Mouse (Mus musculus): ENCODE measurements at regions not wholly inside any gene's neighbourhood (a gene's known extent, or its start where the extent isn't known, plus 50 kb on each side); places are given as distances from the start of the nearest gene placed in this dataset.

- peak; percentile 36 for DNase-seq
- peak overlapping the region; percentile 35 for H3K4me2 ChIP-seq (ENCODE audit: low read depth)
Observed at GRCm38 (mm10) chr6:50032894-50033595, 77.0 kb upstream of the Mpp6 start.

GRCm38 (mm10) chr6:50037614-50038013 is 72.4 kb upstream of the Mpp6 start:
- WGBS = 68% methylated on average over 4 of the region's 4 CpGs
- H3K4me3 ChIP-seq (ENCODE audit: low read depth, low read length) = no peak overlapping the region
- H3K9me3 ChIP-seq (ENCODE audit: low read length) = no peaks in the 10 kb centered on the region
- ATAC-seq (no peak), DNase-seq (no peak)
- no peak overlapping the region for H3K4me2 ChIP-seq (ENCODE audit: low read depth)
- no peak for TF ChIP-seq CTCF (IDR thresholded peaks at IDR 0.05; ENCODE audit: low read depth)
- 0 out of 2 replicates have a peak, but pooled peaks cover 5% of the 10 kb centered on the region for H3K4me1 ChIP-seq (ENCODE audit: insufficient read depth)
- no peaks in the 10 kb centered on the region for H3K27me3 ChIP-seq (ENCODE audit: insufficient read depth, low read length)
- H3K27ac ChIP-seq (ENCODE audit: low read depth, low read length) = no peak overlapping the region
- no peaks in the 10 kb centered on the region for H3K36me3 ChIP-seq (ENCODE audit: insufficient read depth)
- no peak overlapping the region for H3K9ac ChIP-seq

More at GRCm38 (mm10) chr6:50032894-50033595, 77.0 kb upstream of the Mpp6 start:
- Histone ChIP-seq H3K9ac (peak overlapping the region; percentile 25; the same call in 1 of the 2 replicates), H3K4me3 (ENCODE audit: low read depth, low read length) (no peak overlapping the region), H3K27ac (ENCODE audit: low read depth, low read length) (no peak overlapping the region), H3K36me3 (ENCODE audit: insufficient read depth) (no peaks in the 10 kb centered on the region), H3K4me1 (ENCODE audit: insufficient read depth) (peaks cover 9% of the 10 kb centered on the region; the same call in 1 of the 2 replicates), H3K9me3 (ENCODE audit: low read length) (no peaks in the 10 kb centered on the region), H3K27me3 (ENCODE audit: insufficient read depth, low read length) (no peaks in the 10 kb centered on the region)
- peak; percentile 65 for ATAC-seq
- WGBS = 44% methylated on average over 15 of the region's 15 CpGs
- TF ChIP-seq CTCF (IDR thresholded peaks at IDR 0.05; ENCODE audit: low read depth) = peak; percentile 21; the same call in 1 of the 2 replicates

- Histone ChIP-seq H3K27me3 (ENCODE audit: insufficient read depth, low read length) (no peaks in the 10 kb centered on the region), H3K4me1 (ENCODE audit: insufficient read depth) (0 out of 2 replicates have a peak, but pooled peaks cover 5% of the 10 kb centered on the region), H3K9me3 (ENCODE audit: low read length) (no peaks in the 10 kb centered on the region), H3K27ac (ENCODE audit: low read depth, low read length) (no peak overlapping the region), H3K4me2 (ENCODE audit: low read depth) (no peak overlapping the region), H3K36me3 (ENCODE audit: insufficient read depth) (no peaks in the 10 kb centered on the region), H3K4me3 (ENCODE audit: low read depth, low read length) (no peak overlapping the region), H3K9ac (no peak overlapping the region)
- DNase-seq (no peak), ATAC-seq (no peak)
- no peak for TF ChIP-seq CTCF (IDR thresholded peaks at IDR 0.05; ENCODE audit: low read depth)
- 81% methylated on average over 3 of the region's 3 CpGs for WGBS
Observed at GRCm38 (mm10) chr6:50038369-50038768, 71.7 kb upstream of the Mpp6 start.

GRCm38 (mm10) chr6:50041044-50041443 is 69.0 kb upstream of the Mpp6 start:
- TF ChIP-seq CTCF (IDR thresholded peaks at IDR 0.05; ENCODE audit: low read depth) = no peak
- H3K9ac ChIP-seq = no peak overlapping the region
- H3K27me3 ChIP-seq (ENCODE audit: insufficient read depth, low read length) = no peaks in the 10 kb centered on the region
- DNase-seq = no peak
- H3K4me1 ChIP-seq (ENCODE audit: insufficient read depth) = no peaks in the 10 kb centered on the region
- no peak overlapping the region for H3K4me3 ChIP-seq (ENCODE audit: low read depth, low read length)
- ATAC-seq = no peak
- no peaks in the 10 kb centered on the region for H3K9me3 ChIP-seq (ENCODE audit: low read length)
- H3K36me3 ChIP-seq (ENCODE audit: insufficient read depth) = no peaks in the 10 kb centered on the region
- 64% methylated on average over 10 of the region's 10 CpGs for WGBS
- no peak overlapping the region for H3K4me2 ChIP-seq (ENCODE audit: low read depth)
- H3K27ac ChIP-seq (ENCODE audit: low read depth, low read length) = no peak overlapping the region

GRCm38 (mm10) chr6:50042127-50042526 is 67.9 kb upstream of the Mpp6 start:
- Histone ChIP-seq H3K4me1 (ENCODE audit: insufficient read depth) (no peaks in the 10 kb centered on the region), H3K9me3 (ENCODE audit: low read length) (no peaks in the 10 kb centered on the region), H3K27me3 (ENCODE audit: insufficient read depth, low read length) (no peaks in the 10 kb centered on the region), H3K36me3 (ENCODE audit: insufficient read depth) (no peaks in the 10 kb centered on the region), H3K4me2 (ENCODE audit: low read depth) (no peak overlapping the region), H3K27ac (ENCODE audit: low read depth, low read length) (no peak overlapping the region), H3K9ac (no peak overlapping the region), H3K4me3 (ENCODE audit: low read depth, low read length) (no peak overlapping the region)
- no peak for TF ChIP-seq CTCF (IDR thresholded peaks at IDR 0.05; ENCODE audit: low read depth)
- DNase-seq = no peak
- WGBS = 76% methylated on average over 3 of the region's 3 CpGs
- no peak for ATAC-seq

GRCm38 (mm10) chr6:50044165-50044564 is 65.9 kb upstream of the Mpp6 start:
- ATAC-seq = no peak
- DNase-seq = no peak
- Histone ChIP-seq H3K4me2 (ENCODE audit: low read depth) (no peak overlapping the region), H3K27me3 (ENCODE audit: insufficient read depth, low read length) (no peaks in the 10 kb centered on the region), H3K4me1 (ENCODE audit: insufficient read depth) (no peaks in the 10 kb centered on the region), H3K9me3 (ENCODE audit: low read length) (no peaks in the 10 kb centered on the region), H3K9ac (no peak overlapping the region), H3K36me3 (ENCODE audit: insufficient read depth) (no peaks in the 10 kb centered on the region), H3K4me3 (ENCODE audit: low read depth, low read length) (no peak overlapping the region), H3K27ac (ENCODE audit: low read depth, low read length) (no peak overlapping the region)
- WGBS = 50% methylated on average over 1 of the region's 1 CpGs
- TF ChIP-seq CTCF (IDR thresholded peaks at IDR 0.05; ENCODE audit: low read depth) = no peak

GRCm38 (mm10) chr6:50046721-50047120 is 63.3 kb upstream of the Mpp6 start:
- Histone ChIP-seq H3K4me3 (ENCODE audit: low read depth, low read length) (no peak overlapping the region), H3K27me3 (ENCODE audit: insufficient read depth, low read length) (no peaks in the 10 kb centered on the region), H3K36me3 (ENCODE audit: insufficient read depth) (no peaks in the 10 kb centered on the region), H3K9ac (no peak overlapping the region), H3K4me1 (ENCODE audit: insufficient read depth) (no peaks in the 10 kb centered on the region), H3K27ac (ENCODE audit: low read depth, low read length) (no peak overlapping the region), H3K9me3 (ENCODE audit: low read length) (no peaks in the 10 kb centered on the region), H3K4me2 (ENCODE audit: low read depth) (no peak overlapping the region)
- no peak for DNase-seq
- WGBS = 70% methylated on average over 5 of the region's 5 CpGs
- TF ChIP-seq CTCF (IDR thresholded peaks at IDR 0.05; ENCODE audit: low read depth) = no peak
- no peak for ATAC-seq

All from forebrain, postnatal 0 days (tissue).